Mouse (Mus musculus): Measurements from ENCODE around the gene Ppp1cc.

GRCm38 (mm10) chr5:122146056-122146580 is 12.0 kb upstream of the Ppp1cc start:
- TF ChIP-seq CTCF (IDR thresholded peaks at IDR 0.05; ENCODE audit: low read depth) (no peak), EP300 (IDR thresholded peaks at IDR 0.05; ENCODE audit: low read depth) (no peak)
